Mouse (Mus musculus): ENCODE results near the gene Tpm1. TPM values are rescaled to one million over a fixed set of nuclear protein-coding genes. Genes with fewer than 3 reads are reported as not detected.
A peak's percentile ranks its signal among the peaks of the same experiment; 100 is the strongest.

Tpm1 gene
- polyA plus RNA-seq, 1 experiment from 2014 or later = 2,990 TPM

GRCm38 (mm10) chr9:67033016-67033415, 16.2 kb downstream of the Tpm1 start:
- Histone ChIP-seq H3K27me3 (ENCODE audit: insufficient read depth, poor library complexity, severe bottlenecking) (no peaks in the 10 kb centered on the region), H3K4me1 (peaks cover 18% of the 10 kb centered on the region; the same call in 1 of the 2 replicates), H3K27ac (no peak overlapping the region; the same call in 1 of the 2 replicates), H3K9me3 (peaks cover 5% of the 10 kb centered on the region; the same call in 1 of the 2 replicates), H3K4me3 (no peak overlapping the region), H3K36me3 (peaks cover 99% of the 10 kb centered on the region)
- DNase-seq (ENCODE audit: low spot score) = no peak
- 89% methylated on average over 10 of the region's 10 CpGs for WGBS

DNA sequence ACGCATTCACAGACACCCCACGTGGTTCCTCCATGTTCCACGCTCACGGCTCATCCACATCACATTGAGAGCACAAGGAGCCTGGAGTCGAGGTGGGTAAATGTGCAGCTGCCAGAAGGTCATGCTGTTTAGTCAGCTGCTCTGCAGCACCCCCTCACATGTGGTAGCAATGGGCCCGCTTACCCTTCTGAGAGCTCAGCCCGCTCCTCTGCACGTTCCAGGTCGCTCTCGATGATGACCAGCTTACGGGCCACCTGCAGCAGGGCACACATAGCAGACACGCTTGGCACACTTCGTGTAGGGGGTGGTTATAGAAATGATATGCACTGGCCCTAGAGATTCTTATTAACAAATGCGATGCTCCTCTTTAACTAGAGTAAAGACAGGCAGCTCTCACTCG, 16.6 kb downstream of the Tpm1 start:
- H3K36me3 ChIP-seq = peaks cover 99% of the 10 kb centered on the region
- H3K27ac ChIP-seq = no peak overlapping the region
- H3K4me1 ChIP-seq = peaks cover 20% of the 10 kb centered on the region; the same call in 1 of the 2 replicates
- H3K9me3 ChIP-seq = peaks cover 5% of the 10 kb centered on the region; the same call in 1 of the 2 replicates
- no peak for DNase-seq (ENCODE audit: low spot score)
- no peaks in the 10 kb centered on the region for H3K27me3 ChIP-seq (ENCODE audit: insufficient read depth, poor library complexity, severe bottlenecking)
- H3K4me3 ChIP-seq = no peak overlapping the region
- 91% methylated on average over 15 of the region's 15 CpGs for WGBS

DNA sequence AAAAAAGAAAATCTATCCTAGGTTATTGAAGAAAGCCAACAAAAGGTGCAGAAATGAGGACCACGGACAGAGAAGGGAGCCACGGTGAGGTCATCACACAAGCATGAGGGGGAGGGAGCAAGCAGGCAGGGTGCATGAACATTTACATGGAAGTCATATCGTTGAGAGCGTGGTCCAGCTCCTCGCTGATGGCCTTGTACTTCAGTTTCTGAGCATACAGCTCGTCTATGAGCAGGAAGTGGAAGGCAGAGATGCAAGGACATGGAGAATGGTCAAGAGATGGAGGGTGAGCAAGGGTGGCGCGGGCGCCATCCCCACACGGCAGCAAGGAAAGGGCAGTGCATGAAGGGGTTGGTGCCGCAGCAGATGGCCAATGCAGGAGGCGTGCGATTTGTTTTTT, 19.7 kb downstream of the Tpm1 start:
- Histone ChIP-seq H3K9me3 (no peaks in the 10 kb centered on the region), H3K36me3 (peaks cover 99% of the 10 kb centered on the region), H3K27me3 (ENCODE audit: insufficient read depth, poor library complexity, severe bottlenecking) (no peaks in the 10 kb centered on the region), H3K4me1 (peaks cover 31% of the 10 kb centered on the region), H3K27ac (no peak overlapping the region), H3K4me3 (no peak overlapping the region)
- DNase-seq (ENCODE audit: low spot score) = no peak
- 84% methylated on average over 13 of the region's 13 CpGs for WGBS

GRCm38 (mm10) chr9:67028929-67029328, 20.3 kb downstream of the Tpm1 start:
- no peak for DNase-seq (ENCODE audit: low spot score)
- H3K27me3 ChIP-seq (ENCODE audit: insufficient read depth, poor library complexity, severe bottlenecking) = no peaks in the 10 kb centered on the region
- 79% methylated on average over 4 of the region's 4 CpGs for WGBS
- no peak overlapping the region for H3K4me3 ChIP-seq
- no peaks in the 10 kb centered on the region for H3K9me3 ChIP-seq
- H3K36me3 ChIP-seq = peaks cover 99% of the 10 kb centered on the region
- no peak overlapping the region for H3K27ac ChIP-seq
- peaks cover 34% of the 10 kb centered on the region for H3K4me1 ChIP-seq

DNA sequence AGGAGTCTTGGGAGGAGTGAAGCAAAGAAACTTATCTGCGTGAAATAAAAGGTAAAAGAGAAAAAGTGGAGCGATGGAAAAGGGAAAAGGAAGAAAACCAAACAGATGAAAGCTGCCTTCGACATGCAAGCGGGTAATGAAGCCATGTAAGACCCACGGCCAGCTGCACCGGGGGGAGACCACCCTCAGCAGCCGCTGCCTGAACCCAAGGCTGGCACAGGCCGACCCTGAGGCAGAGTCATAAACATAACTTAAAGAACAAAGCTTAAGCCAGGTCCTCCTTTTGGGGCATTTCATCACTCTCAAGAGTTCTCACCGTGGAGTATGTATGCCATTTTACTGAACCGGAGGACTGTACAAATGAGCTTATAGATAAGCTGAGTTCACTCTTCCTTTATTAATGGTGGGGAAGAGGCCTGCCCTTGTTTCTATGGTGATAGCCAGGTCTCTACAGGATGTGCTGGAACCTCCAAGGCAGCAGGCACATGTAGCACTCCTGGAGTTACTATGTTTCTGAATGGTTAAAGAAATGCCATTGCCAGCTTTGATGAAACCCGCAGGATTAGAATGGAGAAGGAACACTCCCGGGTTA, 21.0 kb downstream of the Tpm1 start:
- Histone ChIP-seq H3K36me3 (peaks cover 99% of the 10 kb centered on the region), H3K4me3 (no peak overlapping the region), H3K9me3 (no peaks in the 10 kb centered on the region), H3K27me3 (ENCODE audit: insufficient read depth, poor library complexity, severe bottlenecking) (no peaks in the 10 kb centered on the region), H3K4me1 (peaks cover 34% of the 10 kb centered on the region), H3K27ac (no peak overlapping the region)
- DNase-seq (ENCODE audit: low spot score) = no peak
- whole genome bisulfite sequencing = 83% methylated on average over 12 of the region's 12 CpGs

GRCm38 (mm10) chr9:67026890-67027289, 22.3 kb downstream of the Tpm1 start:
- H3K4me1 ChIP-seq = peaks cover 34% of the 10 kb centered on the region
- H3K4me3 ChIP-seq = no peak overlapping the region
- WGBS = 84% methylated on average over 7 of the region's 7 CpGs
- H3K36me3 ChIP-seq = peaks cover 96% of the 10 kb centered on the region
- no peaks in the 10 kb centered on the region for H3K9me3 ChIP-seq
- H3K27me3 ChIP-seq (ENCODE audit: insufficient read depth, poor library complexity, severe bottlenecking) = no peaks in the 10 kb centered on the region
- DNase-seq (ENCODE audit: low spot score) = no peak
- H3K27ac ChIP-seq = no peak overlapping the region

GRCm38 (mm10) chr9:67026061-67026460, 23.1 kb downstream of the Tpm1 start:
- no peaks in the 10 kb centered on the region for H3K9me3 ChIP-seq
- peaks cover 34% of the 10 kb centered on the region for H3K4me1 ChIP-seq
- H3K36me3 ChIP-seq = peaks cover 95% of the 10 kb centered on the region
- H3K4me3 ChIP-seq = no peak overlapping the region
- WGBS = 87% methylated on average over 7 of the region's 7 CpGs
- H3K27ac ChIP-seq = 0 out of 2 replicates have a peak overlapping the region, but pooled peaks have one; percentile 52
- H3K27me3 ChIP-seq (ENCODE audit: insufficient read depth, poor library complexity, severe bottlenecking) = no peaks in the 10 kb centered on the region
- no peak for DNase-seq (ENCODE audit: low spot score)

- peak overlapping the region; percentile 52 for H3K27ac ChIP-seq
Observed at GRCm38 (mm10) chr9:67024889-67025692, 24.1 kb downstream of the Tpm1 start.

GRCm38 (mm10) chr9:67023371-67023770, 25.8 kb downstream of the Tpm1 start:
- Histone ChIP-seq H3K4me3 (no peak overlapping the region), H3K36me3 (peaks cover 70% of the 10 kb centered on the region), H3K9me3 (no peaks in the 10 kb centered on the region), H3K27ac (no peak overlapping the region), H3K4me1 (peaks cover 41% of the 10 kb centered on the region), H3K27me3 (ENCODE audit: insufficient read depth, poor library complexity, severe bottlenecking) (no peaks in the 10 kb centered on the region)
- DNase-seq (ENCODE audit: low spot score) = no peak
- WGBS = 90% methylated on average over 9 of the region's 9 CpGs

More at GRCm38 (mm10) chr9:67024889-67025692, 24.1 kb downstream of the Tpm1 start:
- H3K36me3 ChIP-seq = peaks cover 87% of the 10 kb centered on the region
- H3K27me3 ChIP-seq (ENCODE audit: insufficient read depth, poor library complexity, severe bottlenecking) = no peaks in the 10 kb centered on the region
- WGBS = 31% methylated on average over 17 of the region's 17 CpGs
- DNase-seq (ENCODE audit: low spot score) = no peak
- no peak overlapping the region for H3K4me3 ChIP-seq
- no peaks in the 10 kb centered on the region for H3K9me3 ChIP-seq
- H3K4me1 ChIP-seq = peaks cover 37% of the 10 kb centered on the region

DNA sequence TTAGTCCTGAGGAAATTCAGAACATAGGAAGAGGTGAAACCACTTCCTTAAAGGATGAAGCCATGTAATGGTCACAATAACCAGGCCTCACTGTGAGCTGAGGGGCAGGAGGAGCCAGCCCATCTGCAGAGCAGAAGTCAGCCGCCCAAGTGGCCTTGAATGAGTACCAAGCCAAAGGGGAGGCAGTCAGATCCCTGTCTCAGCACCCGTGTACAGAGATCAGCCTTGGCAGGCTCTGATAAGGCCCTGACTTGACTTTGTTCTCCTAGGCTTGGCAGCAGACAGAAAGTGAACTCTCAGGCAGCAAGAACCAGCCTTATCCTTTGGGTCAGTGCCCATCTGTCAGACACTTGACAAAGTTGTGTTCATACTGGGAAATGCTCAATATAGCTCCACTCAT, 29.1 kb downstream of the Tpm1 start:
- DNase-seq (ENCODE audit: low spot score) = no peak
- Histone ChIP-seq H3K4me3 (no peak overlapping the region), H3K9me3 (no peaks in the 10 kb centered on the region), H3K27ac (peak overlapping the region; percentile 10; the same call in 1 of the 2 replicates), H3K27me3 (ENCODE audit: insufficient read depth, poor library complexity, severe bottlenecking) (no peaks in the 10 kb centered on the region), H3K36me3 (peaks cover 38% of the 10 kb centered on the region), H3K4me1 (peaks cover 19% of the 10 kb centered on the region)
- 25% methylated on average over 2 of the region's 2 CpGs for WGBS

GRCm38 (mm10) chr9:67013501-67013900, 35.7 kb downstream of the Tpm1 start:
- Histone ChIP-seq H3K27me3 (ENCODE audit: insufficient read depth, poor library complexity, severe bottlenecking) (no peaks in the 10 kb centered on the region), H3K36me3 (no peaks in the 10 kb centered on the region), H3K4me3 (no peak overlapping the region), H3K4me1 (peaks cover 23% of the 10 kb centered on the region), H3K27ac (no peak overlapping the region; the same call in 1 of the 2 replicates), H3K9me3 (no peaks in the 10 kb centered on the region)
- no peak for DNase-seq (ENCODE audit: low spot score)
- 19% methylated on average over 2 of the region's 2 CpGs for WGBS

GRCm38 (mm10) chr9:67012470-67012869, 36.7 kb downstream of the Tpm1 start:
- DNase-seq (ENCODE audit: low spot score) = no peak
- H3K9me3 ChIP-seq = no peaks in the 10 kb centered on the region
- no peaks in the 10 kb centered on the region for H3K27me3 ChIP-seq (ENCODE audit: insufficient read depth, poor library complexity, severe bottlenecking)
- peak overlapping the region; percentile 13; the same call in 1 of the 2 replicates for H3K27ac ChIP-seq
- H3K36me3 ChIP-seq = no peaks in the 10 kb centered on the region
- WGBS = 30% methylated on average over 3 of the region's 3 CpGs
- peaks cover 26% of the 10 kb centered on the region for H3K4me1 ChIP-seq
- no peak overlapping the region for H3K4me3 ChIP-seq

GRCm38 (mm10) chr9:67011483-67011882, 37.7 kb downstream of the Tpm1 start:
- 55% methylated on average over 9 of the region's 9 CpGs for WGBS
- no peaks in the 10 kb centered on the region for H3K9me3 ChIP-seq
- H3K4me3 ChIP-seq = no peak overlapping the region
- no peaks in the 10 kb centered on the region for H3K36me3 ChIP-seq
- peaks cover 30% of the 10 kb centered on the region for H3K4me1 ChIP-seq
- no peaks in the 10 kb centered on the region for H3K27me3 ChIP-seq (ENCODE audit: insufficient read depth, poor library complexity, severe bottlenecking)
- no peak overlapping the region for H3K27ac ChIP-seq
- DNase-seq (ENCODE audit: low spot score) = no peak
